Mouse (Mus musculus): ENCODE measurements at regions not wholly inside any gene's neighbourhood (a gene's known extent, or its start where the extent isn't known, plus 50 kb on each side); places are given as distances from the start of the nearest gene placed in this dataset.

DNA sequence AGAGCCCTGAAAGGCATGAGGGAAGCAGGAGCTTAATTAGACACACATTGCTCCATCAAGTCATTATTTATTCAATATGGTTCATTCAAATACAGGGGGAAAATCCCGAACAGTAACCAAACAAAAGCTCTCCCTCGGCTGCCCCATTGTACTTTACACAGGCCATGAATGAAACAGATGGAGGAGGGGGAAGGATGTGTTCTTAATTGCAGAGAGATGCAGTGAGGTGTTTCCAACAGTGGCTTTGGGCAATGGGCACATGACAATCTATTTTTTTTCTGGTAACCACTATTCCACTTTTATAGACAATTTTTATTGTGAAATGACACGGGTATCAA, 578.6 kb upstream of the Gm26657 start:
- DNase-seq (ENCODE audit: low read depth, low spot score), result no peak

DNA sequence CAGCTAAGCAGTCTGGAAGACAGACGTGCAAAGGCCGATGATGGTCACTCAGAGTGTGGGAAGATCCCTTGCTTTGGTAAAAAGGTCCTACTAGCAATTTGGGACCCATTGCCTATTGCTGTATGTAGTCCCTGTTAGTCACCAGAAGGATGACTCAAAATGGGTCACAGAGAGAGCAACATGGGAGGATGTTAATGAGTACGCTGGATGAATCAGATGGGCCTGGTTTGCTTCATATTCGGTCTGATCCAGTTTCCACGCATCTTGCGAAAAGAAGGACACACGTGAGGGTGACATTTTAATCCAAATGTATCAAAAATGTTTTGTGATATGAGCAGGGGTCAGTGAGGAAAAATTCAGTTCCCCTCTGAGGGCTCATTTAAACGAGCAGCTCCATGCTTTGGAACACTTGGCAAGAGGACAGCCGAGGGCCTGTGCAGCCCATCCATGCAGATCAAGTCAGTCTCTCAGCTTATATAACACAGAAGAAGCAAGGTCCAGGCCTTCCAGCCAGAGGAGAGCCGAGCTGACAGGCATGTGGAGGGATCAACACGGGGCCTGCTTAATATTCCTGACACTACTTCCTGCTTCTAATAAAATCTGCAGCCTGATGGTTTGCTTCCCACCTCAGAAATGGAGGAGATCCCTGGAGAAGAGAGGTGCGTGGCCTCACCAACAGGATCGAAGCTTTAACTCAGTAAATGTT, 579.2 kb upstream of the Gm26657 start:
- no peak for DNase-seq (ENCODE audit: low read depth, low spot score)

DNA sequence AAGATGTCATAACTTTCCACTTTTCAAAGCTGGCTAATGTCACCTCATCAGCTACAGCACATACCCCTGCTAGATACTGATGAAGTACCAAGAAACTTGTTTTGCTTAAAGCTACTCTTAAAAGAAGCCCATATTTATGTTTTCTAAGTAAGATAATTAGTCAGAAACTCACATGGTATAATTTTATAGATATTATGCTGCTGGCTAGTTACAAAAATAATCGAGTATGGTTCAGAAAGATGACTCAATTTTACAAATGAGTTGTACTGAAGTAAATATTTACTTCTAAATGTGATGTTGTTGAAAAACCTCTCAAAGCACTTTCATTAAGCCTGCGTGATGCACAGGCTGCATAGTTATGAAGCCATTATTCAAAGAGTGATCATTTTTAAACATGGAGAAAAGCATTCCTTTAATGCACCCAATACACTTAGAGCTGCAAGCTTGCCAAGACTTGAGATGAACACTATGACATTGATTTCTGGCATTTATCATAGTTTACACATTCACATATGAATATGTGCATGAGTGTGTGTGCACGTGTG, 582.3 kb upstream of the Gm26657 start:
- no peak for DNase-seq (ENCODE audit: low read depth, low spot score)

DNA sequence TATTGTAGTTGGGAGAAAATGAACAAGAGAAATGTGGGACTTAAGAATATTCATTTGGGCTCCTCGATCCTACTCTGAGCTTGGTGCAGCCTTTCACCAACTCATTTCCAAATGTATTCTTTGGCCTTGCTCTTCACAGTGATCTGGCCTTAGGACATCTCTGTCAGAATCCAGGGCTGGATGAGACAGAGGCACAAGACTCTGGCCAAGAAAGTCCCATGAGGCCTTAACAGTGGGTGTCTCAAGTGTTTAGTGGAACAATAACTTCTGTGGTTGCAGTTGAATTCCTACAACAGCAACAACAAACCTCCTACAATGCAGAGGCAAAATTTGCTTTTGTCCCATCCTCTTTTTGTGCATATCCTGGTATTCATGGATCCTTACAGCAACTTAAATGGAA, 589.2 kb upstream of the Gm26657 start:
- no peak for DNase-seq (ENCODE audit: low read depth, low spot score)

DNA sequence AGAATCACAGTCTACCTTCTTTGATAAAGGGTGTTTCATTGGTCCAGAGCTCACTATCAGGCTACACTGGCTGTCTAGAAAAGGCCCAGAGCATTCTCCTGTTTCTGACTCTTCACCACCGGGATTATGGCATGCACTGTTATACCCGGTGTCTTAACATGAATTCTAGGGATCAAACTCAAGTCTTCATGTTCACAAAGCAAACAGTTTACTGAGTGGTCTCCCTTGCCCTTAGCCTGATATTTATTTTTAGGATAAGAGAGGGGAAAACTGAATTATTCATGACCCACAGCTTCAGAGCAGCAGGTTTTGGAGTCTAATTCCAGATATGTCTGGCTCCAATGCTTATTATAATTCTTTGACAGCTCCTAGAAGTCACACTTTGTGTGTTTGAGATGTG, 596.0 kb upstream of the Gm26657 start:
- no peak for DNase-seq (ENCODE audit: low read depth, low spot score)

DNA sequence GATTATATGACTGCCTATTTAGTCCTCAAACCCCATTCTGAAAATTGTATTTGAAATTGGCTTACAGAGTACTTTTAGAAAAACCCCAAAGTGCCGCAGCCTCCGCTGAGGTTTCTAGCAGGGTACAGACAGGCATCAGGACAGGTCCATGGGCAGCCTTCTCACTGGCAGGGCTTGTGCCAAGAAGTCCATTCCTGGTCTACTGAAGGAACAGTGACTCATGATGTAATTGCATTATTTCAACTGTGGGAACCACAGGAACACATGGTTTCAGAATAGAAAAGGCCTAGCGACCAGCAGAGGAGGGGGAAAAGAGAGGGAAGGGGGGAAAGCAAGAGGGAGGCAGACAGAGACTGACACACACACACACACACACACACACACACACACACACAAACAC, 603.0 kb upstream of the Gm26657 start:
- DNase-seq (ENCODE audit: low read depth, low spot score), result no peak

DNA sequence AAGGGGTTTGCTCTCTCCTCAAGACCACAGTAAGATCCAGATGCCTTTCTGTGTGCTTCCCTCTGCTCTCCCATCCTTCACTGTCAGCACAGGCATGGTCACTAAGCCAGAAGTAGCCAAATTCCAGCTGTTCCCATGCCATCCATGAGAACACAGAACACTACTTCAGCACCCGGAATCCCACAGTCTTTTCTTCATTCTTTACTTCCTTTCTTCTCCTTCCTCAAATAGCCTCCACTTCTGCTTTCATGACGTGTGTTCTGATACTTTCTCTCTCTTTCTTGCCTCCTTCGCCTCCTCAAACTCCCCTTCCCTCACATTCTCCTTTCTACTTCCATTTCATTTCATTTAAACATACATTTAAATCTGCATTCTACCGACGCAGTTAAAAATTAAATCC, 602.1 kb upstream of the Klf4 start:
- DNase-seq (ENCODE audit: low read depth, low spot score), result no peak

DNA sequence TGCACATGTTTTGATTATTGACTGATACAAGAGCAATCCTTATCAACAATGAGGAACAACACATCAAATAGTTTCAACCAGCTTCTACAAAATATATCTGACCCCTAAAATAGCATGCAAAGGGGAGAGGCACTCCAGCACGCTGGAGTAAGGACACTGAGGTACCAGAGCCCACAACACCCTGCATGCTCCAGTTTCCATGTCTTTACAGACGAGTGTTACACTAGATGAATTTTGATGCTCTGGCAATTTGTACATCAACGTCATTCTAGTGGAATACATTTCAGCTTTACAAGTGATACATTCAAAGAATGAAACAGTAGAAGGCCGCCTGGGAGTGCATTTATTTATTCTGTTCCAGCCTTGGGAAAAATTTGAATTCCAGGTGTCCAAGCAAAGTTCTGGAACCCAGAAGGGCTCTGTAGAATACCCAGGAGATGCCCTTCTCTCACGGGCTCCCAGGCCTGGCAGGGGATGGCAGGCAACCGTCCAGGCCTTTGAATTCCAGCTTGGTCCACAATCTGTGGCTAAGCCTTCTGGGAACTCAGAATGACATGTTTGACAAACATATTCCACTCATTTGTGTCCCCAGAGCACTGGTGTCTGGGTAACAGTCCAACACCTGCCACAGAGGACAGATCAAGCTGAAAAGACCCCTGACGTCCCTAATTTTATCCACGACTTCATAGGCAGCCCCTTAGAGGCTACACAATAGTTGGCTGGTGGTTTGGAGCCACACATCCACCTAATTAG, 595.6 kb upstream of the Klf4 start:
- DNase-seq (ENCODE audit: low read depth, low spot score), result no peak

DNA sequence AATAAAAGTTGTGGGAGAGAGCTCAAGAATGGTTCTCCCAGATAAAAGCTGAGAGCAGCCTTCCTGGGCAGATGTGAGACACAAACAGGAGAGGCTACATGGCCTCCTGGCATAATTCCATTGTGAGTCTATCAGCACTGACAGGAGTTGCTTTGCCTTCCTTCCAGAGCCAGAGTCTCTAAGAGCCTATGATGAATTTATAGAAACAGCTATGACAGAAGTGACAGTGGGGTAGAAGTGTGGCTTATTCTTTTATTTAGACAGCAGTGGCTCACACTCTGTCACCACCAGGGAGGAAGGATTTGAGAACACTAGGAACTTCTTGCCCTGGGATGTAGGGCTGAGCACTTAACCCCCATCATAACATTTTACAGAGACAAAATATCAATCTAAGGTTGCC, 592.2 kb upstream of the Klf4 start:
- no peak for DNase-seq (ENCODE audit: low read depth, low spot score)

DNA sequence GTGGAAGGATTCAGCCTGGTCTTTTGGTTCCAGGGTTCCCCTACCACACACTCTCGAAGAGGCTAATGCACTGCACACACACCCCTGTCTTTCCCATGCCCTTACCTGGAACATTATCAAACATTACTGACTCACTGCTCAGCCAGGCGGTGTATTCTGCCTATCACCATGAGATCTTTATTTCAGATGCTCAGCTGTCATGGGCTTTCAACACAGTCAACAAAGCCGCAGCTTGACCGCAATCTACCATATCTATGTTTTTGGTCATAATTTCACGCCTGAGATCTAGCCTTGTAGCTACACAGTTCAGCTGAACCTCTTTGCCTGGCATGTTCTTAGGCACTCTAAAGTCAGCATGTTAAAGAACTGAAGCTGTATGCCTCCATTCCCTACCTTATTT, 589.9 kb upstream of the Klf4 start:
- DNase-seq (ENCODE audit: low read depth, low spot score), result no peak

DNA sequence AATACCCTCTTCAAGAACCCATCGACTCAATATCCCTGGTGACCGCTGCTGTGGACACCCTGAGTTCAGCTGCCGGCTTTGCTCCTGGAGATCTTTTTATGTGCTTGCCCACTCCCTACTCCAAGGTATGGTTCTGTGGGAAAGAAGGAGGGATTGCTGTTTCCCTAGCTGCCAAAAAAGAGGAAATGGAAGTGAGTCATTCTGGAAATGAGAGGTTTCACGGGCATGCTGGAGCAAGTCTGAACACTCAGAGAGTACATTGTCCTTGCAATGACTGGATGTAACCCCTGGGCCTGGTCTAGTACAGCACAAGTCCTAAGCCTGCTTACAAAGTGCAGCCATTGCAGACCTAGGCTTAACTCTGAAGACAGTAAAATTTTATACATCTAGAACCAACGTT, 589.4 kb upstream of the Klf4 start:
- no peak for DNase-seq (ENCODE audit: low read depth, low spot score)

DNA sequence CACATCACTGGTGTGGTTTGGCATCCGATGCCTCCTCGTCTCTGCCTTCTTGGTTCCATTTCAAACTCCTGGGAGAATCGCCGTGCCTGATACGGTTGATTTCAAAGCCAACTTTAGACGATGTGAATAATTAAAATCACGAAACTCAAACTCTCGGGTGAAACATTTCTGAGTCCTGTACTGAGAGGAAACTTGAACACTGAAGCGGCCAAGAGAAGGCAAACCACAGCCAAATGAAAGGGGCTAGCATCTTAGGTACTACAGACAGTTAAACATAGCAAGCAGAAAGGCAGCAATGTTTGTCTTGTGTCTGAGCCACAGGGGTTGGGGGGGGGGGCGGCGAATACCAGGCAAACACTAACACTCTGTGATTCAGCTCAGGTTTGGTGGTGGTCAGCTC, 588.1 kb upstream of the Klf4 start:
- DNase-seq (ENCODE audit: low read depth, low spot score), result no peak

DNA sequence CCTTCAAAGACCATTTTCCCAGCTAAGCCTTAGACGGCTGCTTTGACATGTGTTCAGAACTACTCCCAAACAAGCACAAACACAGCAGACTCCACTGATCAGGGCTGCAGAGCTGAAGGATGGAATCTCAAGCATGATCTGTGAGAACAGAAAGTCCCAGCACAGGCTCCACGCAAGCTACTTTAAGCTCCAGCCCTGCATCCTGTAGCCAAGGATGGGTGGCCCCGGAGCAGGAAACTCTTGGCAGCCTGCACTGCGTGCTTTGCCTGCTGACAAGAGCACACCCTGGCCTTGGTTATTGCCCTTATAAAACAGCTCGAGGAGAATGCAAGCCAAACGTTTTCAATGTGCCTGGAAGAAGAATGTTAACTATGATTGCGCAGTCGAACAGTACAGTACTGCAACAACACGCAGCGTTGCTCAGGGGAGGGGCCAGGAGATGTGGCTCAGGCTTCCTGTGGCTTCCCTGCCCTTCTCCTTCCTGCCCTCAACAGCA, 581.5 kb upstream of the Klf4 start:
- no peak for DNase-seq (ENCODE audit: low read depth, low spot score)

DNA sequence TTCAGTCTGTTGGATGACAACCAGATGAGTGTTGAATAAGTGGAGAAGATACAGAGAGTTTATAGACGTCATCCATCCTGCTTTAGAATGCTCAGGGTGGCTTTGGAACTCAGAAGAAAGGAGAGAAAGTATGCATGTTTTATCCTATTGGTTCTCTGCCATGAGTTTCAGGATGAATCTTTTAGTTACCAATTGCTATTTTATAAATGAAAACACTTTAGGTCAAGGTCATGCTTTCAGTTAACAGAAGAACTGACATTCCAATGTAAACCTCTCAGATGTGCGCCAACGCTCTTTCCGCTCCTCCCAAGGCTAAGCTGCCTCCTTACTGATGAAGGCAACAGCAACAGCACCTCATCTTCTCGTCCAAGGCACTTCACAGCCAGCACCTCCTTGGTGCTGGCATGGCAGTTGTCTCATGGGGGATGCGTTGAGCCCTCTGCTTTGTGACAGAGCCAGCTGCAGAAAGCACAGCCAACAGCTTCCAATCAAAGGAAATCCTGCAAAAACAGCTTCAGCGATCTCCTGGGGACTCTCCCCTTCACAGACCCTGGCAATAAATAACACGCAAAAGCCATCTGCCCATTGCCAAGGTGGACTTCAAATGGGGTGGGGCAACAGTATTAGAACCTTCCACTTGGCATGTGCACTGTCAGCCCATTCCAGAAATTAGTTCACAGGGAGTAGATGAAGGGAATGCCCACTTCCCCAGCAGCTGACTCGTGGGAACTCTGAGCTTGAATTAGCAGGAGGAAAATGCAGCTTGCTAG, 580.9 kb upstream of the Klf4 start:
- no peak for DNase-seq (ENCODE audit: low read depth, low spot score)

DNA sequence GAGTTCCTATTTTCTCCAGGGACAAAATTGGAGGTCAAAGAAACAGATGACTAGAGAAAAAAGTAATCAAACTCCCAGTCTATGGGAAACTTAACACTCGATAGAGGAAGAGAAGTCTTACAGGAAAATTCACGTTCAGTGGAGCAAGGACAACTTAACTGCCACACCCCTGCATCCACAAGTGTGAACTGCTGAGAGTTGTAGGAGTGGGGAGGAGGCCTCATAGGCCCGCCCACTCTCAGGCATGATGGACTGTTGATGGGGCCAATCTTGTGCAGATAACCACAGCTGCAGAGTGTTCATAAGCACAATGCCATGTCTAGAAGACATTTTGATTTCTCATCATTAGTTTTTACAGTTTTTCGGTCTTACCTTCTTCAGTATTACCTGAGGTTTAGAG, 574.7 kb upstream of the Klf4 start:
- no peak for DNase-seq (ENCODE audit: low read depth, low spot score)

DNA sequence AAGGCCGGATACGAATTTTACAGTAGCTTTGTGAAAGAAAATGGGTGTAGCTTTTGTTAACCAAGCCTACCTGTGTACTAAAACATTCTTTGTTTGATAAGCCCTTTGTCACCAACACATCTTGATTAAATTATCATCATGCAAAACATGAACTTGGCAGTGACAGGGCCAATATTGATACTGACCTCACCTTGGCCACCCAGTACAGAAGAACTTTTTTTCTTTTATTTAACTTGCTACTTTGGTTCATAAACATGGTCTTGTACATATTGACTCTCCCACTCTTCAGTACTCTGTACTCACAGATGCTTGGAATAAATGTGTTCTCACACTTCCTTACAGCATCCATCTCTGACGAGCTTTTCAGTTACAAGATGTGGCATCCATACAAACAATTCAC, 570.0 kb upstream of the Klf4 start:
- no peak for DNase-seq (ENCODE audit: low read depth, low spot score)

DNA sequence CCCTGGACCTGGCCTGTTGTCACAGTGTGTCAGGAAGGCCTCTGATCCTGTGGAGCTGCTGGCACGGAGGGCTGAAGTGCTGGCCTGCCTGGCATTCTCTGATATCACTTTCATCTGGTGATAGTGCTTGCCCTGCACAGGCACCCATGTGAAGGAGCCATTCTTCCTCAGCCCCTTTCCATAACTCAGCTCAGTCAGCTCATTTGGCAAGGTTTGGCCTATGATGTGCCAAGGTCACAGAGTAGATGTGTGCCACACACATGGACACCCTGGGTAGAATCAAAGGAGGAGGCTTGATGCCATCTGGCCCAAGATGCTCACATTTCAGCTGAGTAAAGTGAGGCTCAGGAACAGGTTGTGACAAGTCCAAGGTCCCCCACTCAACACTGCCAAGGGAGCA, 558.5 kb upstream of the Klf4 start:
- DNase-seq (ENCODE audit: low read depth, low spot score), result no peak

DNA sequence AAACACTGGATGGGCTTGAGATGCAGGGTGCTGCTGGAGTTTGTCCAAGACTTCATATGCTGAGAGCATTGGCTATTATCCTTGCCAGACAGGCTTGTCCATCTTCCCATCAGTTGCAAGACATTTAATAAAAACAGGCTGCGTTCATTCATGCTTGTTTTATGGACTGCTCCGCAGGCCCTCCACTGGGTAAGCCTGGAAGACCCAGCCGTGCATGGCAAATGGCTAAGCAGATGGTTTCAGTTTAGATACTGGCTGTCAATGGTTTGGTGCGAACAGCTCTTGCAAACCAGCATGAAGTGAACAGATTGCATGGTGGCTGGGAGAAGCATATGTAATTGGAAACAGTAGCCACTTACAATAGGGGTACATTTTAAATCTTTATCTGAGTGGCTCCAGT, 556.4 kb upstream of the Klf4 start:
- DNase-seq (ENCODE audit: low read depth, low spot score), result no peak

DNA sequence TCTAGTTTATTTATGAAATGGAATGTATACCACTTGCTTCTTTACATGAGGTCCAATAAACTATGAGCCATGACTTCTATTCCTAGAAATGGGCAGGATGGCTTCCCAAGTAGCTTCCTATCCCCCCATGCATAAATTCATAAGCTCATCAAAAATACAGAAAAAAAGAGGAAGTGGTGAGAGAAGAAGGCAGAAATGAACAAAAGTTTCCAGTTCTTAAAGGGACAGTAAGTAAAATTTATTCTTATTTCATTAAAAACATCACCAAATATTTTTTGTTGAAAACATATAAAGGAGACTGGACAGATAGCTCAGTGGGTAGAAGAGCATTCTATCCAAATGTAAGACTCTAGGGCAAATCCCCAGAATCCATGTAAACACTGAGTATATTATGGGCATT, 554.0 kb upstream of the Klf4 start:
- no peak for DNase-seq (ENCODE audit: low read depth, low spot score)

DNA sequence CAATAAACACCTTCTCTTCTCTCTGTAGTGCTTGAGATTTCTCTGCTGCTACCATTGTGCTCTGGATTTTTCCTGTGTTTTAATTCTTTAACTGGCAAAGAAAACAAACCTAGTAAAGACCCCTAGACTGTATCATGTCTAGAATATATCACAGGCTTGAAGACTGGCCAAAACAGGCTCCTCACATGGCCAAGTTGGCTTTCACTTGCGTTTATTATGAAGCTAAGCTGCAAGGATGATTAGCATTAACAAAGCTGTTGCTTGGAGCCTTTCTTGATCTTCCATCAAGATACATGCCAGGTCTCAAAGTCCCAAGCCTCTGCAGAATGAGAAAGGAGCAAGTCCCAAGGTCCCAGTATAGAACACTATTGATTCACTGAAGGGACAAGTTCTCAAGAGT, 551.9 kb upstream of the Klf4 start:
- no peak for DNase-seq (ENCODE audit: low read depth, low spot score)

DNA sequence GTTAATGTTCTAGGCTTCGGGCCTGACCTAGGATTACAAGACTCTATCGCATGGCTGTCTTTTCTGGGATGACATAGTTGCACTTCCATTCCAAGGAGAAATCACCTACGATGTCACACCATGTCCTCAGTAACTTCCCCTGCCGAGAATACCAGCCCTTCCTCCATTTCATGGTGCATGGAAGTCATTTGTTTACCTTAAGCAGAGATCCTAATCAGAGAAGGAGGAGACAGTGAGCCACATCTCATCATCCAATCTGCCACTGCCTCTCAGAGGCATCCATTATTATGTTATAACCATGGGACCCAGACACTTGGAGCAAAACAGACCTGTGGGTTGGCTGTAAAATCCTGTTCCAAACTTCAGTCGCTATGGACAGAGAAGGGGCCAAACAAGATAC, 550.1 kb upstream of the Klf4 start:
- no peak for DNase-seq (ENCODE audit: low read depth, low spot score)

DNA sequence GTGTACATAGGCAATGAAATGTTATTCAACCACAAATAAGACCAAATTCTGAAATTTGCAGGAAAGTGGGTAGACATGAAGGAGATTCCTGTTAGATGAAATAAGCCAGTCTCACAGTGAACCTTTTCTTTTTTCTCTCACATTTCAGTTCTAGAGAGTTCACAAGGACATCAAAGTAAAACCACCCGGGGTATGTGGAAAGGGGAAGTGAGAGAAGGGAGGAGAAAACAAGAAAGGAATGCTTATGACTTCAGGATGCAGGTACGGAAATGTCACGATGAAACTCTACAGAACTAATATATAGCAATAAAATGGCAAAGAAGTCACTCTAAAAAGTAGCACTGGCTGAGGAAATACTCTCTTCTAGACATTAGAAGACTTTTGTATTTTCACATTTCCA, 548.7 kb upstream of the Klf4 start:
- no peak for DNase-seq (ENCODE audit: low read depth, low spot score)

Measured in retina, postnatal 7 days (tissue).